Mouse (Mus musculus) CH12F3 (cell line): Measurements from ENCODE around the gene Stard10.

Experiments
- in situ Hi-C: fragments of 300-500 bp; cut with MboI; formaldehyde crosslinking; loops from 2 replicates; pipeline ENCODE4 v1.14.3; 2020; ENCODE audit warnings: low sequenced_read_pairs

Stard10 gene

DNA sequence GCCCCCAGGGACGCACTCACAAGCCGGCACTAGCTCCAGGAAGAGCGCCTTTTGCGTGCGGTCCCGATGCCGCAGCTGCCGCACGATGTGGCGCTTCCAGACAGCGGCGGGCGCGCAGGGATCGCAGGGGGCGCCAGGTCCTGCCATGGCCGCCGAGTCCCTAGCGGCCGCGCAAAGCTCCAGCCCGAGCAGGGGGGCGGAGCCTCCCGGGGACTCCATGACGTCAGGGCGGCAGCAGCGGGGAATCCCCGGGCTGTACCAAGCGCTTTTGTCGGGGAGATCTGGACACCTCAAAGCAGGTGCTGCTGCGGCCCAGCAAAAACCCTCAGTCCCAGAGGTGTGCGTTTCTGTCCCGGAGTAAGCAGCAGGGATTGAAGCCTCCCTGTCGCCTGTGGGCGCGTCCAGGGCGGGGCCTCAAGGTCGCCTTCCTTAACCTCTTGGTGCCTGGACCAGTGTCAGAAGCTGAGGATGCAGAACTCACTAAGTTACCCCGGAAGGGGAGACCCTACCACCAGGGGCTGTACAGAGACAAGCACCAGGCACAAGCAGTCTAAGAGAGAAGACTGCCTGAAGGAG lies 14.9 kb upstream of the Stard10 start, which contains the start of gene Atg16l2:
Atg16l2 (minus strand) TSS at position 371 of the 576 bp plus-strand sequence.
- in situ Hi-C loops: no loop called here

- in situ Hi-C loops: no loop called here
These were observed 14.2 kb upstream of the Stard10 start for GRCm38 (mm10) chr7:101302691-101303090.

DNA sequence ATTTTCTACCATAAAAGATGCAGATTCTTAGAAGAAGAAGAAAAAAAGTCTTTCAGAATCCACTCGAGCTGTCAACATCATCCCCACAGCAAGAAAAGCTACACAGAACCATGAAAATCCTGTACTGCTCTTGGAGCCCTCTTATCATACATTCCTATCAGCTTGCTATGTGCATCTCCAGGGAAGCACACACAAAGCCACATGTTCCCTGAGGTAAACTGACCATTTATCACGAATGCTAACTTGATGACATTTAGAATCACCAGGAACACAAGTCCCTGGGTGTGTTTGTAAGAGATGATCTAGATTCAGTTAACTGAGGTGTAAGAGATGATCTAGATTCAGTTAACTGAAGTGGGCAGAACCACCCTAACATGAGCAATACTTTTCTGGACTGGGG lies 10.0 kb upstream of the Stard10 start:
- in situ Hi-C loops: loop anchor here (5.0 kb wide), 1 partner anchor 60 kb away; no protein-coding TSS in a partner anchor

- in situ Hi-C loops: loop anchor here (5.0 kb wide), 1 partner anchor 57 kb away; no protein-coding TSS in a partner anchor
These were observed 6.9 kb upstream of the Stard10 start for GRCm38 (mm10) chr7:101309985-101310326.

GRCm38 (mm10) chr7:101310327-101311028 lies 6.4 kb upstream of the Stard10 start:
- in situ Hi-C loops: no loop called here

DNA sequence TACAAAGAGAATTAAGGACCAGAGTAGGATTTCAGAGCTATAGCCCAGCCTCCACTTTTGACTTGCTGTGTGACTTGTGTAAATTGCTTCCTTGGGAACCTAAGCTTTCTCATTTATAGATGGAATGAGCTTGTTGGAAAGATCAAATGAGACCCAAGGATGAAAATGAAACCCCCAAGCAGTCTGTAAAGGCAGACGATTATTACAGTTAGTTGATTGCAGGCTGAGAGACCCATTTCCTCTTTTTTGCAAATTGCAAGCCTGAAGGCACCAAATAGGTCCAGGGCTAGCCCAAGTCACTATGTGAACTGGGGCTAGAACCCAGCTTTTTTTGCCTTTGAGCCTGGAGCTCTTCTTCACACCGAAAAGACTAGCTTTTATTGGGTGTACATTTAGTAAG lies 5.8 kb upstream of the Stard10 start:
- in situ Hi-C loops: no loop called here

- in situ Hi-C loops: no loop called here
These were observed 3.9 kb upstream of the Stard10 start for GRCm38 (mm10) chr7:101313033-101313432.

DNA sequence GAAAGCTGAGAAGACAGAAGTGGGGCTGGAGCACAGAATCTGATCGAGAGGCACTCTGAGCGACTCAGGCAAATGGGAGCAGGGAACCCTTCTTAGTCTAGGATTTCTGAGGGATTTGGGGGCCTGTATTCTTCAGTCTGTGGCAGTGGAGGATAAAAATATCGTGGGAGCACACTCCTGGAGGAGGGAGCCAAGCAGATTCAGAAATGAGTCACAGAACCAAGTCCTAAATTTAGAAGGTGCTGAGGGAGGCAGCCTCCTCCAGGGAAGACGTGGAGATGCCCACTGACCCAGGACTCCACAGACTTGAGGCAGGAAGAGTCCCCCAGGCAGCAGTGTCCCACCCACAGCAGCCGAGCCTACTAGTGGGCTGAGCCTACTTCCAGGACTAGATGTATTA lies 2.5 kb upstream of the Stard10 start:
- in situ Hi-C loops: no loop called here

DNA sequence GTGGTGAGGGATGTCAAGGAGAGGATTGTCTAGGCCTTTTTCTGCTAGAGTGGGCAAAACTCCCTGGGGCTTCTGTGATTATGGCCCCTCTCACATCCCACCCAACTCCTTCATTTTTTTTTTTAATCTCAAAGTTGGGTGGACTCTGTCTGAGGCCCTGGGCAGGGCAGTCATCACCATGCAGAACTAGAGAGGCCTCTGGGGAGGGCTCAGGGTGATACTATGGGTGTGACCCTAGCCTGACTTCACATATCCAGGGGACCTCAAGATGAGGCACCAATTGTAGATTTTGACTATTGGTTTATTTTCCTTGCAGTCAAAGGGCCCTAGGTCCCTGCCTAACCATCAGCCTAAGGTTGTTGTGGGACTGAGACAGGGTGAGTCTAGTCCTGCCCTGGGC lies 1.2 kb upstream of the Stard10 start:
- in situ Hi-C loops: no loop called here

DNA sequence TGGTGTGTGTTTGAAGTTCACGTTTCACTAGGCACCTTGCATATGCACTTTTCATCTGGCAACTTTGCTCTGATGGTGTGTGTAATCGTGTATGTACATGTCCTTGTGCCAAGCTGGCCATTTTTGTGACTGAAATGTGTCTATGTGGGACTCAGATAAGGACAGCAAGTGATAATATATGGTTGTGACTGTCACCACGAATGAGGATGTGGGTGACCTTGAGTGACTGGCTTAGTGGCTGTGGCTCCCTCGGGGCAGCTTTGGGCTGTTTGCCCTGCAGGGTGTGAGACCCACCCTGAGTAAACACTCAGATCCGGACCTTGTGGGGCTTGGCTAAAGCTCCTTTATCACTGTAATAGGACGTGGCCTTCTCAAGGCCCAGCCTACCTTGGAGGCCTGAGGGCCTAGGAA lies 290 bp upstream of the Stard10 start:
- in situ Hi-C loops: no loop called here

- in situ Hi-C loops: no loop called here
These were observed 2.0 kb downstream of the Stard10 start for GRCm38 (mm10) chr7:101318848-101319247.

- in situ Hi-C loops: no loop called here
These were observed 2.9 kb downstream of the Stard10 start for GRCm38 (mm10) chr7:101319796-101320195.

GRCm38 (mm10) chr7:101320399-101321217 lies 3.7 kb downstream of the Stard10 start:
- in situ Hi-C loops: no loop called here

DNA sequence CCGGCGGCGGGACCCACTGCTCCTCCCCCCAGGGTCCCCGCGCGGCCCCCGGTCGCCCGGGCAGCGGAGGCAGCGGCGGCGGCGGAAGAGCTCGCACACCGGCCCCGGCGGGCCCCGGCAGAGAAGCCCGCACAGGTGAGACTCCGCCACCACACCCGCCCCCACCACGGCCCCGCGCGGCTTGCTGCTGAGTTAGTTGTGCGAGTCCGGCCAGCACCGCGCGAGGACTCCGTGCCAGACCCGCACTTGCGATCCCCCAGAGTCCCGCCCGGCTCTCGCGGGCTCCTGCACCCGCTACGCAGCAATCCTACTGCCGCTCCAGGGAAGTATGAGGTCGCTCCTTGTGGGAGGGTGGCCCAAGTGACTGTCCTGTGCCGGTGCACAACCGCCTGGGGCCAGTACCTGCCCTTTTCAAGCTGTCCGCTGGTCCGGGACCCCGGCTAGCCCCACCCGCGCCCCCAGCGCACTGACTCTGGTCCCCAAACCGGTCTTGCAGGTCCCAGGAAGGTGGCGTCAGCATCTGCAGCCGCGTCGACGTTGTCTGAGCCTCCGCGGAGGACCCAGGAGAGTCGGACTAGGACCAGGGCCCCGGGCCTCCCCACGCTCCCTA lies 4.4 kb downstream of the Stard10 start:
- in situ Hi-C loops: no loop called here

DNA sequence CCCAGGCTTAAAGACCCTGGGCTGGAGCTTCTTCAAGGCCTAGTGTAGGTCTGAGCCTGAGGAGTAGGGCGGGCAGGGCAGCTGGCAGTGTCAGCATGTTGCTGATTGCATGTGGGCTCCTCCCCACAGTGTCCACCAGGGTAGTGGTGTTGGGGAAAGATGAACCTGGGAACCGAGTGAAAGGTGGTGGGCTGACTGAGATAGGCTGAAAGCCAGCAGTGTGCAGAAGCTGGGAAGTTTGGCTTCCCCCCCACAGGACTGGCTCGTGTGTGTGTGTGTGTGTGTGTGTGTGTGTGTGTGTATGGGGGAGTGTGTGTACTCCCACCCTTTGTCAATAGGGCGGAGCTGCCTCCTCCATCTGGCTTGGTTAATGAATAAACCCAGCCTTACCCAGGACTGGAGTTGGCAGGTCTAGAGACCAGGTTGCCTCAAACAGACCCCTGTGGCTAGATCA lies 6.3 kb downstream of the Stard10 start:
- in situ Hi-C loops: no loop called here

- in situ Hi-C loops: no loop called here
These were observed 7.5 kb downstream of the Stard10 start for GRCm38 (mm10) chr7:101324142-101324962.

DNA sequence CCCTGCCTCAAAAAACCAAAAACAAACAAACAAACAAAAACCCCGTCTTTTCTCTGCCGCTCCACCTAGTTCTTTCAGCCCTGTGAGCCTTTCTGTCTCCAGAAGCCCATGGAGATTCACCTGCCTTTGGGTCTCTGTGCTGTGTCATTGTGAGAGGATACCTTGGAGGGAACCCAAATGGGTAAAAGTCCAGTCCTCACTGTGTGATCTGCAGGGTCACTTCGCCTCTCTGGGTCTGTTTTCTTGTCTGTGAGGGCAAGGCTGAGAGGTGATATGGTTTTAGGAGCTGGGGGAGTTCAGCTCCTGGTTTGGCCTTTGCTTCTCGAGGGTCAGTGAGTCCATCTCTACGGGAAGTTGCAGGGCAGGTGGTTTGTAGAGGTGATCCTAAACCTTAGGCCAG lies 9.1 kb downstream of the Stard10 start:
- in situ Hi-C loops: no loop called here

GRCm38 (mm10) chr7:101327263-101327662 lies 10.4 kb downstream of the Stard10 start:
- in situ Hi-C loops: no loop called here

- in situ Hi-C loops: no loop called here
These were observed 10.9 kb downstream of the Stard10 start for GRCm38 (mm10) chr7:101327786-101328185.

GRCm38 (mm10) chr7:101328621-101329158 lies 11.8 kb downstream of the Stard10 start:
- in situ Hi-C loops: no loop called here
